Mouse (Mus musculus) lung, postnatal 36 days (tissue): ENCODE data around the gene 4933402N03Rik.

ENCODE experiments used
- DNase-seq: peaks from one replicate; pipeline ENCODE4 v3.0.0; 2022; ENCODE audit warnings: mixed read lengths

The 4933402N03Rik gene

GRCm38 (mm10) chr7:131146214-131146613 lies at the start of gene 4933402N03Rik:
4933402N03Rik (minus strand) TSS chr7:131146314.
- DNase-seq, result no peak

GRCm38 (mm10) chr7:131187996-131188395 lies 41.9 kb upstream of the 4933402N03Rik start:
- no peak for DNase-seq

GRCm38 (mm10) chr7:131187047-131187446 lies 40.9 kb upstream of the 4933402N03Rik start:
- DNase-seq, result peak; percentile 40

- no peak for DNase-seq
These were observed 38.2 kb upstream of the 4933402N03Rik start for GRCm38 (mm10) chr7:131184339-131184738.

- peak; percentile 64 for DNase-seq
These were observed 36.6 kb upstream of the 4933402N03Rik start for GRCm38 (mm10) chr7:131182685-131183084.

- no peak for DNase-seq
These were observed 28.0 kb upstream of the 4933402N03Rik start, which contains the start of gene 5430419D17Rik for GRCm38 (mm10) chr7:131174121-131174520. 5430419D17Rik (plus strand) TSS chr7:131174402.

- DNase-seq, result no peak
These were observed 23.0 kb upstream of the 4933402N03Rik start for GRCm38 (mm10) chr7:131169099-131169498.

- DNase-seq, result no peak
These were observed 21.7 kb upstream of the 4933402N03Rik start for GRCm38 (mm10) chr7:131167771-131168170.

- DNase-seq, result no peak
These were observed 16.1 kb upstream of the 4933402N03Rik start for GRCm38 (mm10) chr7:131162251-131162650.

GRCm38 (mm10) chr7:131153044-131153443 lies 6.9 kb upstream of the 4933402N03Rik start:
- DNase-seq, result peak; percentile 14

- DNase-seq, result no peak
These were observed 4.1 kb upstream of the 4933402N03Rik start for GRCm38 (mm10) chr7:131150179-131150578.

- DNase-seq, result no peak
These were observed 12.9 kb downstream of the 4933402N03Rik start for GRCm38 (mm10) chr7:131133181-131133580.

GRCm38 (mm10) chr7:131130021-131130420 lies 16.1 kb downstream of the 4933402N03Rik start:
- DNase-seq, result no peak

GRCm38 (mm10) chr7:131122210-131122807 lies 23.8 kb downstream of the 4933402N03Rik start:
- DNase-seq, result no peak

- no peak for DNase-seq
These were observed 31.7 kb downstream of the 4933402N03Rik start for GRCm38 (mm10) chr7:131114434-131114833.

- DNase-seq, result peak; percentile 40
These were observed 32.4 kb downstream of the 4933402N03Rik start for GRCm38 (mm10) chr7:131113676-131114075.

GRCm38 (mm10) chr7:131112486-131112885 lies 33.6 kb downstream of the 4933402N03Rik start:
- DNase-seq, result peak; percentile 75
